Mouse (Mus musculus) heart, adult 9 months (tissue): ENCODE data around the gene Dph1.

Source experiments
- DNase-seq, 2 experiments: peaks; one replicate each; pipeline ENCODE4 v3.0.0; 2022; ENCODE audit warnings: low spot score in 2 of 2

Gene Dph1

GRCm38 (mm10) chr11:75159564-75159963, 31.5 kb downstream of the Dph1 start:
- DNase-seq, result peak in 1 of 2 experiments; percentile 52

- peak in 1 of 2 experiments; percentile 51 for DNase-seq
Measured at GRCm38 (mm10) chr11:75158432-75158831, 32.6 kb downstream of the Dph1 start.

DNA sequence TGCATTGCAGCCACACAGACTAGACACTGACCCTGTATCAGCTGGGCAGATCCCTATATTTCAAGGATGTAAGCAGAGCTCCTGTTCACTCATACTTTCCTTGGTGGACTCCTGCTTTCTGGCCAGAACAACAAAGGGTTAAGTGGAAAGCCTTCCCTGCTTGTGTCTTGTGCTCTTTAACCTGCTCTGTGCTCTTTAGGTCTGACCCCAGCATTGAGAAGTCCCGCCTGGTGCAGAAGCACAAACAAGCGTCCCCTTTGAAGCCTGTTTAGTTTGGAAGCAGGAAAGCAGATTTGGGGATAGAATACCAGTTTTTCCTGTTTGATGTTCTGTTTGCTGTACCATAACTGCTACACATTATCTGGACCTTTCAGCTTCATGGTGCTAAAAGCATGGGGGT, 33.1 kb downstream of the Dph1 start:
- no peak for DNase-seq

DNA sequence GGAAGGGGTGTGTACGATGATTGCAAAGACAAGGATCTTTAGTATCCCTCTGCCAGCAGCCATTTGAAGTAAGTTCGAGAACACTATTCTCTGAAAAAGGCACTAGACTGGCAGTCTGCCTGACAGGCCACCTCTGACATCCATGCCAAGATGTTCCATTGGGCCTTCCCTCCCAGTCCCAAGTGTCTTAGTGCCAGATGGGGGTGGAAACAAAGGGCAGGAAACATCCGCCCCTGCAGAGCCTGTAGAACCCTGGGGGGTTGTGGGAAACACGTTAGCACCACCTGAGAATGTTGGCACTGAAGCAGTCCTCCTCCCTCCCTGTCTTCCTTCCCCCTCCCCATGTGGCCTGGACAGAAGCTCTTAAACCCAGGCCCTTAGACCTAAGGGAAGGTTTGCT, 34.0 kb downstream of the Dph1 start:
- peak in 1 of 2 experiments; percentile 72 for DNase-seq

GRCm38 (mm10) chr11:75156416-75156815, 34.6 kb downstream of the Dph1 start:
- no peak for DNase-seq

GRCm38 (mm10) chr11:75155985-75156384, 35.1 kb downstream of the Dph1 start:
- DNase-seq, result no peak

GRCm38 (mm10) chr11:75154053-75154585, 36.9 kb downstream of the Dph1 start:
- no peak for DNase-seq

DNA sequence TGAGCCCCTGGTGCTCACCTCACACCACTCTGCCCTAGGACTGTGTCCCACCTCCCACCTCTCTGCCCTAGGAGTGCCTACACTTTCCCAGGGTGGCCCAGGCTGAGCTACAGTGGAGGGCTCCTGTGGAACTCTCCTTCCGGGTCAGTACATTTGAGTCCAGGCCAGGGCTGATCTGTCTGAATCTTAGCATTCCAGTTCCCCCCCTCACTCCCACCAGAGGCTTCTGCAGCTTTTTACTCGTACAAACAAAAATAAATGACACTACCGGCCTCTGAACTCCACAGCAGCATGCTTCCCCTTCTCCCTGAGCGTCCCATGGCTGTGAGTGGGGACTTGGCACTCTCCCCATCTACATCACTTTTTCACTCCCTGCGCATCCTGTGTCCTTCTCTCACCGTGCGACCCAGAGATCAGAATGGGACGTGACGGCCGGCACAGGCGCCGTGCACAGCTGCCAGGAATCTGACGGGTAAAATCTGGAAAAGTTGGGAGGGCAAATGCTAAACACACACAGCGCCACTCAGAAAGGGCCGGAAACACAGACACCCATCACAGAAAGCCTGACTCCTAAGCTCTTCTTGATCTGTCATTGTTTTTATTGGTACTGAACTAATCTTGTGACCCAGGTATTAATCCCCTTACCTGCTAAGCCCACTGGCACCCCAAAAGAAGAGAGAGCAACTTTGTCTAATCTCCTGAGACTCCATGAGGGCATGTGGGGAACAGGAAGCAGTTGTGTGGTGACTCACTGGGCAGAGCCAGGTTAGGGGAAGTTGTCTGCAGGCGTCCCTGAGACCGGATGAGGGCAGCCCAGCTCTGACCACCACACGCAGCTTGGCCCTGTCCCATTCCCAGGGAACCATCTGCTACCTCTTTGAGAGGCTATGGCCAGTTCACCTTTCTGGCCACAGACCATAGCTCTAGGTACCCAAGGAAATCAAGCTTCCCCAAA, 38.2 kb downstream of the Dph1 start:
- peak; percentile 72 to 76 for DNase-seq

DNA sequence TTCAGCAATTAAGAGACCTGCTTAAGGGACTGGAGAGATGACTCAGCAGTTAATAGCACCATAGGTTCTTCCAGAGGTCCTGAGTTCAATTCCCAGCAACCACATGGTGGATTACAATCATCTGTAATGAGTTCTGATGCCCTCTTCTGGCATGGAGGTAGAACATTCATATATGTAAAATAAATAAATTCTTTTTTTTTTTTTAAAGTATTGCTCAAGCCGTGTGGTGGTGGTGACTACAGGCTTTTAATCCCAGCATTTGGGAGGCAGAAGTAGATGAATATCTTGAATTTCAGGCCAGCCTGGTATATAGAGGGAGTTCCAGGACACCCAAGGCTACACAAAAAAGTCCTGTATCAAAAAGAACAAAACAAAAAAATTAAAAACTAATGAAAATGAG, 40.7 kb downstream of the Dph1 start:
- DNase-seq, result no peak

DNA sequence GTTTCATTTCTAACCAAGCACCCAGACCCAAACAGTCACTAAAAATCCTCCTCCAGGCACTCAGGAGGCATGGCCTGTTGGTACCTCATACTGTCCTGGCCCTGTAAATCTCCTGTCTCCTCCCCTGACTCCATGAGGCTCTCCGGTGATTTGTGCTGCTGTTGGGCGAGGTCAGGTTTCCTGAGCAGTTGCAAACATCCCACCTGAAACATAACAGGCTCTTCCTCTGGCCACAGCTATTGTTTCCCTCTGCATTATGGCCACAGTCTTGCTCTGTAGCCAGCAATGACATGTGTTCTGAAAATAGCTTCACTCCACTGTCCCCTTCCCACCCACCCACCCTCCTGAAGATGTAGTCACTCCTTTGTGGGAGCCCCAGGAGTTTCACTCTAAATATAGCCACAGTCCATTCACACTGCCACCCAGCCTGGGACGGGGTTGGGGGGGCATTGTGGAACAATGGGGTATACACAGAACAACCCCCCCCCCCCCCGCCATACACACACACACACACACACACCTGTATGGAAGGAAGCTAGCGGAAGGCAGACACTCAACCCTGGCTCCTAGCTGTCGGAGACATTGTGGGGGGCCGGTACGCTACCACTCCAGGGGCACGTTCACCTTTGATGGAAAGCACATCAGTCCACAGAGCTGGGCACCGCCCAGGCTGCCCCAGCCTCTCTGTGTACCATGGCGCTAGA, 42.6 kb downstream of the Dph1 start:
- DNase-seq, result peak in 1 of 2 experiments; percentile 67

DNA sequence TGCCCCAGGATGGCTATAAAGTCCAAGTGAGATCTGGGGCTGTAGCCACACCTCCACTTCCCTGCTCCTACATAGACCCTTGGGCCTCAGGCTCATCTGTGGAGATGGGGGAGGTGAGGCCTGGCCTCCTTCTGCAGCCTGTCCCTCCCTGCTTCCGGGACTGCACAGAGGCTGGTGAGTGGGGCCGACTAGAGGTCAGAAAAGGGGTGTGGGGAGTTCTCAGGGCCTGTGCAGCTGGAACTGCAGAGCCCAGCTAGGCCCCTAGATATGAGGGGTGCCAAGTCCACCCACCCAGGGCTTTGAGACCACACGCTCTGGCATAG, 43.2 kb downstream of the Dph1 start:
- peak in 1 of 2 experiments; percentile 71 for DNase-seq

- no peak for DNase-seq
Measured at GRCm38 (mm10) chr11:75147106-75147845, 43.8 kb downstream of the Dph1 start.

- no peak for DNase-seq
Measured at GRCm38 (mm10) chr11:75145841-75146240, 45.2 kb downstream of the Dph1 start.

DNA sequence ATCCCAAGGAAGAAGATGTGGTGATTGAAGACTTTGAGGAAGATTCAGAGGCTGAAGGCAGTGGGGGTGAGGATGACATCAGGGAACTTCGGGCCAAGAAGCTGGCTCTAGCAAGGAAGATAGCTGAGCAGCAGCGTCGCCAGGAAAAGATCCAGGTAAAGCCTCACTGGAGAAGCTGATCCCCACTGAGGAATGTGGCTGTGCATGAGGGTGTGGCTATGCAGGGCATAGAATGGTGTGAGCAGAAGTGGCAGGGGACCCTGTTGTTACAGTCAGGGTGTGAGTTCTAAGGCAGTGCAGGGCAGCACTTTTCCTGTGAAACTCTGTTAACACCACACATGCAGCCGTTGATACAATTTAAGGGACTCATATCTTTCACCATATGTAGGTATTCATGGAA, 48.3 kb downstream of the Dph1 start:
- no peak for DNase-seq

- DNase-seq, result no peak
Measured at GRCm38 (mm10) chr11:75141913-75142312, 49.1 kb downstream of the Dph1 start.

DNA sequence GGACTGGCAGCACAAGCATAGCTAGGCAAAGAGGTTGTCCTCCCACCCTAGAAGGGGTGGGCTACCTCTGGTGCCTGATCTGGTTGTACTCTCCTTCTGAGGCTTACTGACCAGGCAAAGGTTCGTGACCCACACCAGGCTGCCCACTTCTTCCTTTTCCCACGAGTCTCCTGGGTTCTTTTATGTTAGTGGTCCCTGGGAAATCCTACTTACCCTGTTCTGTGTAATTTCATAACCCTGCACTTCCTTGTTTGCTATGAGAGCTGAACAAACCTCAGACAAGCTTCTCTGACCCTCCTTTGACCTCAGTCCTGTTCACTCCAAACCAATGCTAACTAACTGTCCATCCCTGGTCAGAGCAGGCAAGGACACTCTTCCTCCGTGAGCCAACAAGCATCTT, 50.0 kb downstream of the Dph1 start:
- DNase-seq, result no peak

DNA sequence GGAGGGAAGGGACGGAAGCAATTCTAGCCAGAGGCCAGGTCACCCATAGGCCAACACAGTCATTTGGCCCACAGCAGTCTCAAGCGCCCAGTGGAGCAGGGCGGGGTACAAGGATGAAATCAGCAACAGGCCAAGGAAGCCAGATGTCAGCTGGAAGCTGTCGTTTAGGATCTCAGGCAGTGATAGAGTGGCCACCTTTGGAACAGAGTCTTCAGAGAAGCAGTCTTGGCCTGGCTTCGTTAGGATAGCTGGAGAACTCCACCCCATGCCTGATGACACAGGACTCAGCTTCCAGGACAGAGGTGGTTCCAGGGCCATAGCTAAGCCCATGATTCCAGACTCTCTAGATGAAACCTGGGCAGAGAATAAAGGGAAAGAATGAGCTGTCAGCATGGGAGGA, 50.6 kb downstream of the Dph1 start:
- peak; percentile 66 to 72 for DNase-seq

DNA sequence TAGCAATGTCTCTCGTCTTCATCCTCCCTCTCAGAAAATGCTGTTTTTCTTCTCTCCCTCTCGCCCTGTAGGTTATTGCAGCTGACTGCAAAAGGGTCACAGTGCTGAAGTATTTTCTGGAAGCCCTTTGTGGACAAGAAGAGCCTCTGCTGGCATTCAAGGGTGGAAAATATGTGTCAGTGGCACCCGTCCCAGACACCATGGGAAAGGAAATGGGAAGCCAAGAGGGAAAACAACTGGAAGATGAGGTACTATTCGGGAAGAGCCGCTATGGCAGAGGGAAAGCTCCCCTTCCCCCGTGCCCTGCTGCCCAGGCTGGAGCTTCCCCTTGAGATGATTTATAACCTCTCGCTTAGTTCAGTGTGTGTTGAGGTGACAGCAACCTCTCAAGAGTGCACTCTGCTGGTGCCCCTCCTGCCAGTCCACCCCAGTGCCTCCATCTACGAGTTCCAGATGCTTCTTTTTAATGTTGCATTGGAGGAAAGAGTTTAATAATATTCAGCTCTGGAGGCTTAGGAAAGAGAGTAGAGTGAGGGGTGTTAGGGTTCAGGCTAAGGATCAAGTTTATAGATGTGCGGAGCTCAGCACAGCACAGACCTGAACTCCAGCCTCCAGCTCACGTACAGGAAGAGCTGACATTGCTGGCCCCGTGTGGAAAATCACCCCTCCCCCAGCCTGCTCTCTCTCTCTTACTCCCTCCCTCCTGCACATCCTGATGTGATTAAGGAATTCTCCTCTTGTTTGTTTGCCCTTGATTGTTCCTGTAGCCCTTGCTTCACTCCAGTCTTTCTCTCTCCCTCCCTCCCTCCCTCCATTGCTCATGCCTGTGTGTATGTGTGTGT, 51.7 kb downstream of the Dph1 start:
- peak; percentile 84 to 91 for DNase-seq

- DNase-seq, result peak in 1 of 2 experiments; percentile 76
Measured at GRCm38 (mm10) chr11:75136666-75137398, 54.2 kb downstream of the Dph1 start.

DNA sequence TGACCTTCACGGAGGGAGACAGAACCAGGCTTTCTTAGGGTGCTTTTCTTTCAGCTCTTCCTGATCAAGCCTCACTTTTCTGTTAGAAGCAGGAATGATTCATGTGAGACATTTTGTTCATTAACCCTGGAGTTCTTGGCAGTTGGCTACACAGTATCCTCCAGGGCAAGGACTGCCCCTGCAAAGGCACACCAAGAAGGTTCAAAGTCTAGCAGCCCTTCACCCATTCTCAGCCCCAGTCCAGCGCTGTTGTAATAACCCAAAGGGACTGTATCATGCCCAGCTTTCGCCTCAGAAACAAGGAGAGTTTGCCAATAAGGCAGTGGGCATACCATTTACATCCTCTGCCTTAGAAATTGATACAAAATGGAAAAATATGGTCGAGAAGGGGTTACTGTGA, 55.7 kb downstream of the Dph1 start:
- no peak for DNase-seq
